Mouse (Mus musculus) activated CD4-positive, CD25-positive, alpha-beta regulatory T cell (primary cell): ENCODE results near the gene Olfr1120. TPM values are rescaled to one million over a fixed set of nuclear protein-coding genes. Genes with fewer than 3 reads are reported as not detected.

Source experiments
- polyA plus RNA-seq, 2 experiments: library from polyadenylated mRNA; unstranded; fragments of 100-300 nt; shearing (Covaris generic); gene quantifications; one replicate each; pipeline ENCODE4 v1.2.1; 2017

Gene Olfr1120
- polyA plus RNA-seq, result under 1 TPM in 1 of 2 experiments, not detected in 1; 0.10 TPM

GRCm38 (mm10) chr2:87354515-87354914 lies at the start of gene Olfr1120:
Olfr1120 (plus strand) TSS chr2:87354815.

GRCm38 (mm10) chr2:87307281-87307680 lies 47.3 kb upstream of the Olfr1120 start, which contains the start of gene Olfr1118:
Olfr1118 (plus strand) TSS chr2:87307581.

GRCm38 (mm10) chr2:87369595-87369994 lies 15.0 kb downstream of the Olfr1120 start, which contains the start of gene Olfr1121:
Olfr1121 (plus strand) TSS chr2:87369895.

GRCm38 (mm10) chr2:87385549-87385948 lies 30.9 kb downstream of the Olfr1120 start, which contains the start of gene Olfr1122:
Olfr1122 (plus strand) TSS chr2:87385849.

Other genes with a start within 250 kb of the Olfr1120 start
- not detected for gene Olfr259, start 240.2 kb upstream of the Olfr1120 start, polyA plus RNA-seq
- not detected for gene Olfr1110, start 214.5 kb upstream of the Olfr1120 start, polyA plus RNA-seq
- gene Olfr1111, start 202.2 kb upstream of the Olfr1120 start, polyA plus RNA-seq, result not detected
- gene Olfr1112, start 167.0 kb upstream of the Olfr1120 start, polyA plus RNA-seq, result not detected
- gene Olfr1113, start 145.8 kb upstream of the Olfr1120 start, polyA plus RNA-seq, result not detected
- not detected for gene Olfr1115, start 106.8 kb upstream of the Olfr1120 start, polyA plus RNA-seq
- under 1 TPM in 1 of 2 experiments, not detected in 1; 0.17 TPM for gene Olfr1116, start 87.3 kb upstream of the Olfr1120 start, polyA plus RNA-seq
- gene Olfr1118, start 47.2 kb upstream of the Olfr1120 start, polyA plus RNA-seq, result under 1 TPM in 1 of 2 experiments, not detected in 1; 0.09 TPM
- not detected for gene Olfr1121, start 15.1 kb downstream of the Olfr1120 start, polyA plus RNA-seq
- under 1 TPM in 1 of 2 experiments, not detected in 1; 0.21 TPM for gene Olfr1122, start 31.0 kb downstream of the Olfr1120 start, polyA plus RNA-seq
- gene Olfr1123, start 61.8 kb downstream of the Olfr1120 start, polyA plus RNA-seq, result under 1 TPM in 1 of 2 experiments, not detected in 1; 0.22 TPM
- gene Olfr1124, start 75.5 kb downstream of the Olfr1120 start, polyA plus RNA-seq, result under 1 TPM; 0.13 to 0.14 TPM
- not detected for gene Olfr1126, start 99.1 kb downstream of the Olfr1120 start, polyA plus RNA-seq
- gene Pramel7, start 142.3 kb downstream of the Olfr1120 start, polyA plus RNA-seq, result under 1 TPM in 1 of 2 experiments, not detected in 1; 0.27 TPM
- not detected for gene Pramel6, start 151.8 kb downstream of the Olfr1120 start, polyA plus RNA-seq
- not detected for gene Olfr153, start 177.0 kb downstream of the Olfr1120 start, polyA plus RNA-seq
- gene Olfr1128, start 190.7 kb downstream of the Olfr1120 start, polyA plus RNA-seq, result not detected
- gene Olfr1129, start 219.1 kb downstream of the Olfr1120 start, polyA plus RNA-seq, result not detected